Mouse (Mus musculus): Measurements from ENCODE around the gene BC048403.

- TF ChIP-seq TAL1 (conservative IDR thresholded peaks at IDR 0.05; ENCODE audit: low read depth, low read length) (no peak), POLR2AphosphoS5 (IDR thresholded peaks at IDR 0.05; ENCODE audit: insufficient replicate concordance, low read depth, low read length) (no peak)
Measured at GRCm38 (mm10) chr10:121788536-121788935, 48.8 kb downstream of the BC048403 start.
